Mouse (Mus musculus) spleen, postnatal 14 days (tissue): Measurements from ENCODE around the gene Podnl1.

ENCODE experiments used
- DNase-seq, 2 experiments: peaks; one replicate each; pipeline ENCODE4 v3.0.0; 2021 to 2022; ENCODE audit warnings: low spot score in 2 of 2

Podnl1 gene

GRCm38 (mm10) chr8:84127202-84127901 is 1.6 kb downstream of the Podnl1 start:
- no peak for DNase-seq

- no peak for DNase-seq
Measured at GRCm38 (mm10) chr8:84128277-84128676, 2.5 kb downstream of the Podnl1 start.

DNA sequence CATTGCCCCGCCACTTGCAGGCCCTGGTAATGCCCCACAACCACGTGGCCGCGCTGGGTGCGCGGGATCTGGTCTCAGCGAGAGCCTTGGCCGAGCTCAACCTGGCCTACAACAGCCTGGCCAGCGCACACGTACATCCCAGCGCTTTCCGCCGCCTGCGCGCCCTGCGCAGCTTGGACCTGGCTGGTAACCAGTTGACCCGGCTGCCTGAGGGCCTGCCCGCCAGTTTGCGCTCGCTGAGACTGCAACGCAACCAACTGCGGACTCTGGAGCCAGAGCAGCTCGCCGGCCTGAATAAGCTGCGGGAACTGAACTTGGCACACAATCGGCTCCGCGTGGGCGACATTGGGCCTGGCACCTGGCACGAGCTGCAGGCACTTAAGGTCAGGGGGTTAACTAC is 5.0 kb downstream of the Podnl1 start:
- DNase-seq = no peak

DNA sequence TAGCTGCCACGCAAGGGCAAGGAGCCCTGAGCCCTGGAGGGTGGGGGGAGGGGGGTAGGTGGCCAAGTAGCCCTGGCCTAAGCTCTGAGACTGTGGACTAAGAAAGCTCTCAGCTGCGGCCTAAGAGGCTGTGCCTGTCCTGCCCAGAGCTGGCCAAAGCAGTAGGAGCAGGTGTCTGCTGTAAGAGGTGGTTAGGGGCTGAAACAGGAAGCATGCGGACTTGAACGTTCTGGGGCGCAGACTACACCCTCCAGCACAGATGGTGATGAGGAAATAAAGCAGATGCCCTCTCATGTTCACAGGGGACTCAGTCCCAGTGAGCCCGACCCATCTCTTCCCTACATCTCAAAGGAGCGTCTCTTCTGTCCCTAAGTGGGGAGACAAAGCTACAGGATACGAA is 6.4 kb downstream of the Podnl1 start:
- no peak for DNase-seq

- no peak for DNase-seq
Measured at GRCm38 (mm10) chr8:84137848-84138247, 12.1 kb downstream of the Podnl1 start.

DNA sequence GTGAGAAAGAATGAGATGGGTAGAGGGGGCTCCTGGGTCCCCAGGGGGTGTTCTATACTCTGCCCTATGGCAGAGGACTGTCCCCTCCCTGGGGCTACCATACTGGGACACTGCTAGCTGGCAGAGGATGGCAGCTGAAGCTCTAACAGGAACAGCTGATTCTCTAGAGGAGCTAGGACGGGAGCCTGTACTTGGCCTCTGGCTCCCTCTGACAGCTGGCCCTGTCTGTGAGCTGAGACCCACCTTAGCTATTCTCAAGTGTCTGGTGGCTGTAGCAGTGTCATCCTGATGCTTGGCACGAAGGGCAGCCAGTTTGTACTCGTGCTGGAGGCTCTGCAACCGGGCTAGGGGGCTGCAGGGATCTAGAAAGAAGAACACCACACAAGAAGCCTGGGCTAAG is 15.0 kb downstream of the Podnl1 start:
- DNase-seq = no peak

DNA sequence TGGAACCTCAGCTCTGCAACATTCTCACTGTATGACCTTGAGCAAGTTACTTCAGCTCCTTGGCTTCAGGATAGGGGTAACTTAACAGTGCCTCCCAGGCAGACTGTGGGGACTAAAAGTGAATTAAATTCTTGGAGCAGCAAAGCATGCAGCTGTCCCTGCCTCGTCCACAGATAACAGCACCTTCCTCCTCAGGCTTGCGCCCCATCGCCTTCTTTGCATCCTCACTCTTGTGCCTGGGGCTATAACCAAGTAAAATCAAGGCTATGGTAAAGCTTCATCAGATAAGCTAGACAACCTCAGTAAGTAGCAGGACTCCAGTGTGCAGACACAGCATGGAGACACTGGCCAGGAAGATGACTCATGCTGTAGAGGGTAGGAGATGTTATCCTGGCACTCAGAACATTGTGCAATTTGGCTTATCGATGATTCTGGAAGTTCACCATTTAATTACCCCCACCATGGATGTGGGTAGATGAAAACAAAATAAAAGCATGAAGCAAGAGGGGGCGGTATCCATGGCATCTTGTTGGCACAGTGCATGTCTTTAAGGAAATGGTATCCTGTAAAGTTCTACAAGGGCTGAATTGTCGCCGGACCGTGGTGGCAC is 19.0 kb downstream of the Podnl1 start:
- no peak for DNase-seq

GRCm38 (mm10) chr8:84147324-84147766 is 21.6 kb downstream of the Podnl1 start:
- DNase-seq = no peak

DNA sequence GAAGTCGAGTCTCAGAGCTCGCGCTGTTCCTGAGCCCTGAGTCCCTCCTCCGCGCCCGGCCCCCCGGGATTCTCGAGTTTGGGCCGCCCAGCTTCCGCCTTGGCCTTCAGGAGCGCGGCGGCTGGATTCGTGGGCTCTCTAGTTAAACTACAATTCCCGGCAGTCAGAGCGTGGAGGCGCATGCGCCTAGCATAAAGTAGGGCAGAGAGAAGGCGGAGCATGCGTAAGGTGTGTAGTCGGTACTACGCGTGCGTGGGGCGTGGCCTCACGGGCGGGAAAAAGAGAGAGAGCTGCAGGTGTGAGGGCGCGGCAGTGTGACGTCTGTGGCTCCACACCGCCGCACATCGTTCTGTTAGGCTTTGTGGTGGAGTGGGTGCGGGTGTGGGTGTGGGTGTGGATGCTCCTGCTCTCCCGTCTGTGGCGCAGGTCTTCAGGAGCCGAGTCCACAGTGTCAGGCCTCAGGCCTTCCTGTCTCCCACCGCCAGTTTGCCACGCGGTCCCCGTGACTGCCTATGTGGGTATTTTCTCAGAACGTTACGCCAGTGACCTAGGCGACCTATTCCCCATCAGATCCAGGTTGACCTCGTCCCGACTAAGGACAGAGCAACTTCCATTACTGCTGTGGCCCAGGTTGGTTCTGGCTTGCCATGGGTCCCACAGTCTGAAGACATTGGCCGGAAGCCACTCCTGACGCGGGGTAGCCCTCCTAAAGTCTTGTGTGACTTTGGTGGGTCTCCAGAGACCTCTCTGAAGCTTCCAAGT is 22.2 kb downstream of the Podnl1 start, which contains the start of the genes Cc2d1a and 4930432K21Rik:
Gene Cc2d1a, minus strand, starts transcription at position 168 of the 762 bp plus-strand sequence.
Gene 4930432K21Rik, plus strand, starts transcription at position 257 of the 762 bp plus-strand sequence.
- peak; percentile 81 to 84 for DNase-seq

DNA sequence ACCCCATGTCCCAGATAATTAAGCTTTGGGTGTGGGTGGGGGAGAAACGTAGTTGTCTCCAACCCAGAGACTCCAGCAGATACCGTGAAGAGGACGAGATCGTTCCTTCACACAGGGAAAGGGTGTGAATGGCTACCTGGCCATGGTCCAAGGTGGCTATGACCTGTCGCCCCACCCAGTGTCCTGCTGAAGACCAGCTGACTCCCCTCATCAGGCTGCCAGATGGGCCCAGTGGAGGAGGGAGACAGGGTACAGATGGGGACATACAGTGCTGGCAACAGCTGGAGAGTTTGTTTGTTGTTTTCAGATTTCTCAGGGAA is 22.7 kb downstream of the Podnl1 start:
- no peak for DNase-seq

GRCm38 (mm10) chr8:84149181-84149580 is 23.4 kb downstream of the Podnl1 start:
- no peak for DNase-seq

- DNase-seq = no peak
Measured at GRCm38 (mm10) chr8:84157620-84158019, 31.8 kb downstream of the Podnl1 start.

DNA sequence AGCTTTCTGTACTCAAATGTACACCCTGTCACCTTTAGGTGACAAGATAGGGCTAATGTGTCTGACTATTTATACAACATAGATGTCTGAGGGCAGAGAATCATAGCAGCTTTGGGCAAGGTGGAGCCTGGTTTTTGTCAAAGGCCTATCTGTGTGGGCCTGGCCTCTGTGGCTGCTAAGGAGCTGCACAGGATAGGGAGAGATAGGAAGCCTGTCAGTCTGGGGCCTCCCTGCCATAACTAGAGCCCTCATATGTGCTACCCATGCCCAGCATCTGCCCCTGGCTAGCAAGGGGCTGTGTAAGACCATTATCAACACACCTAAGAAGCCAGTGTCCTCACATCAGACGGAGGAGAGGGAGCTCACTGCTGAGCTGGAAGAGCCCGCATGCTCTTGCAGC is 41.9 kb downstream of the Podnl1 start:
- DNase-seq = no peak

DNA sequence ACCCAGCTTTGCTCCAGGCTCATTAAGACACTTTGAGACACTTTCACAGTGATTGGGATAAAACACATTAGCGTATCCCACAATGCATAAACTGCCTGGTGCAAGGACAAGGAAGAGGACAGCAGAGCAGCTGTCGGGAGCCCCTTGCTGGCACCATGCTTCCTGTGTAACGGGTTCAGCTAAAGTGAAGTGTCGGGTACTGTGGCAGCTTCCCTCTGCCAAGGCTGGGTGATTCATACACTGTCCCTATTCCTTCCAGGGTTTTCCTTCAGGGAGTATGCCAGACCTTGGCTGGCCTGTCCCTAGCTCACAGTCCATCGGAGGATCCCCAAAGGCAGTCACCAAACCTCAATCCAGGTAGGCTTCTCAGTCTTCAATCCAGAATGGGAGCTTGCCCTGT is 44.3 kb downstream of the Podnl1 start:
- DNase-seq = no peak

DNA sequence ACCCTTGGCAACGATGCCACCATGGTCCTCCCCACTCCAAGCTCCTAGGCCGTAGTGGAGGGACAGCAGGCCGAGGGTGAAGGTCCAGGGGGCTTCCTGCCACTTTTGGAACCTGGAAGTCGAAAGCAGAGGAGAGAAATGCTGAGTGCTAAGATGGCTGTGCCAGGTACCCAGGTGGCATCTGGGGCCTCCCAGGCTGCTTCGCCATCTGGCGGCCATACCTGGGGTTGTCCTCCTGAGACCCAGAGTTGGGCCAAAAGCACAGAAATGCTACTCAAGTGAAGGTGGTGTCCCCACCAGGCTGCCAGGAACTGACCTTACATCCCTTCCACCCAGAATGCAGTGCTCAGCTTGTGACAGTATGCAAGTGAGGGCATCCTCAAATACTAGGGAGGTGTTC is 48.1 kb downstream of the Podnl1 start:
- no peak for DNase-seq

GRCm38 (mm10) chr8:84176560-84176959 is 50.8 kb downstream of the Podnl1 start:
- DNase-seq = no peak

GRCm38 (mm10) chr8:84177405-84177804 is 51.6 kb downstream of the Podnl1 start:
- DNase-seq = no peak

DNA sequence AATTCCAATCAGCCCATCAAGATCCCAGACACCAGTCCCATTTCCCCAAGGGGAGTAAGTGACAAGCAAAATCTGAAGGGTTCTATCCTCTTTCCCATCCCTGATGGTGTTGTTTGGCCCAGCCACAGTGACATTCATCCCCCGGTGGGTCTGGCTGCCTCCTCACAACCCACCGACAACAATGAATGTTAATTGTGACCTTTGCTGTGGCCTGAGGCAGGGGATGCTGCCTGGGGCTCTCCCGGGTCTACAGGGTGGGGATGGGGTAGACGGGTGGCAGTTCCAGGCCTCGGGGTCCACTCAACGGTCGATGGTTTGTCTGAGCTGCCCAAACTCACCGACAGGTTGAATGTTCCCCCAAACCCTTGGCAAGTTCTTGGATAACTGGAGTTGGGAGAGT is 52.8 kb downstream of the Podnl1 start:
- no peak for DNase-seq

DNA sequence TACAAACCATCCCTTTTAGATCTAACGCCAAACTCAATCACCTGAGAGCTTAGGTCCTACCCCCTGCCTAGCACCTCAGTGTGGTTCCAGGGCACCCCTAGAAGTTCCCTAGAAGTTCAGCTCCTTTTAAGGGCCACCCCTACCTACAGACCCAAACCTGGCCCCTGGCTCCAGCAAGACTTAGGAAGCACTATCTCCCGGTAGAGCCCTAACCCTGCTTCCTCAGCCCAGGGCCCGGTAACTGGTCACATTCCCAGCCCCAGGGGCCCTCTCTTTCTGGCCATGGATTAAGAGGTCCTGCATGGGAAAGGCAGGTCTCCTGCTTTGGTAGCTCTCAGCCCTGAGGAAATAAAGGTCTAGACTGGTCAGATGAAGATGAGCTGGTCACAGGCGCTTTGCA is 54.2 kb downstream of the Podnl1 start:
- DNase-seq = no peak

DNA sequence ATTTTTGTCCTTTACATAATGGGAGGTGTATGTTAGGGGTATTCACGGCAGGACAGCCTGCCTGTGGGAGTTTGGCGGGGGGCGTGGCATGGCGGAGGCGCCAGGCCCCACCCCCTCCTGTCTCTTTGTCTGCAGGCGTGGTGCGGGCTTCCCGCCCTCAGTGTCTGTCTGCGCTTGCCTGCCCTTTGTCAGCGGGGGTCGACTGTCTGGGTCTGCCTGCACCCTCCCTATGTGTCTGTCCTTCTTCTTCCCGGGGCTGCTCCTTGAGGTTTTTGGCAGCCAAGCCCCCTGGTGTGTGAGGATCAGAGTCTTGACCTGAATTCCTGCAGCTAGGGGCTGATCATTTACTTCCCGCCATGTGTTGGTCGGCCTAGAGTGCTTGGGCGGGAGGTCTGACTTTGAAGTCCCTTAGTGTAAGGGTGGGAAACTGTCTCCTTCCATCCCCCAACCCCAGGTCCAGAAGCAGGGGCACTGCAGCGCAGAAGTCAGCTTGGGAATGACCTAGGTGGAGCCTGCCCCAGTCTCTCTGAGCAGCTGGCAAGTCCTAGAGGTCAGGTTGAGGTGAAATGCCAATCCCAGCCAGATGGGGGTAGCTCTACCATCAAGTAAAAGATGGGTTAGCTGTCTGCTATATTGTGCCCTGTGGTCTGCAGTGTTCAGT is 54.9 kb downstream of the Podnl1 start:
- no peak for DNase-seq
